31 mouse cellular contexts compared by ENCODE assay signal in genomic region chr7:128053061-128053460, GRCm38 (mm10). TPM values are rescaled to one million over a fixed set of nuclear protein-coding genes. Genes with fewer than 3 reads are reported as not detected.
A peak's percentile ranks its signal among the peaks of the same experiment; 100 is the strongest.
DNase-seq lines count a peak whose midpoint lies in the region; ATAC-seq and TF ChIP-seq lines count a peak whose summit lies in the region.
"Had no signal": no experiment of that assay in that cellular context is flagged by ENCODE, and none has a peak within 500 bp of the region (broad histone marks: within the 10 kb centered on the region; RNA-seq: fewer than 3 reads in every experiment).

No protein-coding gene starts in this region.

- peak; percentile 94 for DNase-seq in heart, adult 11 months
- DNase-seq in lung, postnatal 36 days, result peak; percentile 7
- no peak for DNase-seq in lung, postnatal 4 days
- no peak for DNase-seq in adrenal gland, postnatal 10 days
- DNase-seq: adrenal gland, postnatal 14 days; cerebellum, adult 18-20 months; cerebellum, adult 9-11 months; cerebellum, postnatal 25 days; forebrain, postnatal 0 days; gastrocnemius, postnatal 25 days; heart, postnatal 10 days; heart, postnatal 36 days had no signal

- H3K9ac ChIP-seq in heart, embryonic 12.5 days, result no peak overlapping the region
- H3K9ac ChIP-seq: embryonic facial prominence, embryonic 12.5 days; embryonic facial prominence, embryonic 15.5 days; forebrain, postnatal 0 days; heart, embryonic 15.5 days; hindbrain, embryonic 13.5 days had no signal

- ATAC-seq in heart, embryonic 12.5 days (ENCODE audit: insufficient number of reproducible peaks, low FRiP score), result no peak
- ATAC-seq: activated CD4-positive, CD25-positive, alpha-beta regulatory T cell, adult 4 months; forebrain, embryonic 14.5 days; forebrain, postnatal 0 days; hindbrain, embryonic 16.5 days had no signal

- no peak overlapping the region for H3K27ac ChIP-seq in heart, embryonic 12.5 days (ENCODE audit: poor library complexity, severe bottlenecking)
- peak overlapping the region; percentile 75 for H3K27ac ChIP-seq in bone marrow macrophage, adult 2 months (ENCODE audit: insufficient read depth, low read depth, low read length)
- peak overlapping the region; percentile 82 for H3K27ac ChIP-seq in macrophage
- H3K27ac ChIP-seq: embryonic facial prominence, embryonic 12.5 days; embryonic facial prominence, embryonic 15.5 days; heart, embryonic 15.5 days; hindbrain, embryonic 10.5 days; hindbrain, embryonic 13.5 days had no signal

- no peaks in the 10 kb centered on the region for H3K4me1 ChIP-seq in heart, embryonic 12.5 days (replicated peaks)
- H3K4me1 ChIP-seq in bone marrow macrophage, adult 2 months (ENCODE audit: control insufficient read depth, insufficient read depth, low read length), result peaks cover 76% of the 10 kb centered on the region
- H3K4me1 ChIP-seq: embryonic facial prominence, embryonic 12.5 days; embryonic facial prominence, embryonic 15.5 days; heart, embryonic 15.5 days; hindbrain, embryonic 10.5 days; hindbrain, embryonic 13.5 days had no signal

- 76% methylated on average over 5 of the region's 5 CpGs for WGBS in heart, embryonic 12.5 days
- 2% methylated on average over 5 of the region's 5 CpGs for WGBS in macrophage (ENCODE audit: missing documents)

- H3K79me2 ChIP-seq in macrophage (ENCODE audit: inconsistent target), result no peaks in the 10 kb centered on the region

- no peaks in the 10 kb centered on the region for H3K36me3 ChIP-seq in heart, embryonic 12.5 days
- H3K36me3 ChIP-seq in macrophage (ENCODE audit: inconsistent target), result no peaks in the 10 kb centered on the region
- H3K36me3 ChIP-seq: embryonic facial prominence, embryonic 12.5 days; embryonic facial prominence, embryonic 15.5 days; heart, embryonic 15.5 days; hindbrain, embryonic 10.5 days; hindbrain, embryonic 13.5 days had no signal

- no peak for TF ChIP-seq POLR2A in bone marrow macrophage, adult 2 months (IDR thresholded peaks at IDR 0.05; ENCODE audit: borderline replicate concordance, low read depth, low read length)

- no peaks in the 10 kb centered on the region for H3K9me3 ChIP-seq in heart, embryonic 12.5 days (replicated peaks)
- H3K9me3 ChIP-seq: embryonic facial prominence, embryonic 12.5 days; embryonic facial prominence, embryonic 15.5 days; heart, embryonic 15.5 days; hindbrain, embryonic 10.5 days; hindbrain, embryonic 13.5 days had no signal

- no peak overlapping the region for H3K4me2 ChIP-seq in heart, embryonic 12.5 days
- H3K4me2 ChIP-seq: embryonic facial prominence, embryonic 12.5 days; embryonic facial prominence, embryonic 15.5 days; heart, embryonic 11.5 days; heart, embryonic 15.5 days; hindbrain, embryonic 13.5 days had no signal

- no peaks in the 10 kb centered on the region for H3K27me3 ChIP-seq in heart, embryonic 12.5 days (replicated peaks)
- H3K27me3 ChIP-seq: embryonic facial prominence, embryonic 12.5 days; embryonic facial prominence, embryonic 15.5 days; heart, embryonic 15.5 days; hindbrain, embryonic 13.5 days had no signal

- no peak overlapping the region for H3K4me3 ChIP-seq in heart, embryonic 12.5 days
- H3K4me3 ChIP-seq in bone marrow macrophage, adult 2 months (ENCODE audit: insufficient read depth, low read length), result no peak overlapping the region
- H3K4me3 ChIP-seq in macrophage (ENCODE audit: inconsistent target), result no peak overlapping the region
- H3K4me3 ChIP-seq: embryonic facial prominence, embryonic 12.5 days; embryonic facial prominence, embryonic 15.5 days; heart, embryonic 15.5 days; hindbrain, embryonic 10.5 days; hindbrain, embryonic 13.5 days had no signal

- no peak for TF ChIP-seq CTCF in bone marrow macrophage, adult 2 months (IDR thresholded peaks at IDR 0.05; ENCODE audit: low read depth, low read length)

RNA-seq across cellular contexts. Expression of gene Itgam, which starts 9.4 kb away (rescaled TPM):
- 0.39 and 0.55 TPM in 2 replicates for polyA plus RNA-seq in heart, embryonic 12.5 days (2016; fragmentation: Nextera tagmentation; extraction: Ambion mirVana)
- 515 and 564 TPM in 2 replicates for polyA plus RNA-seq in bone marrow macrophage, adult 2 months (2012; ENCODE audit: insufficient read depth, insufficient read length, missing spikeins)
- 100 to 1,000 TPM in 9 of 26 experiments, 10 to 100 TPM in 17; 12.4 to 206 (median 88.6) TPM for total RNA-seq in macrophage (2018; cell fraction: chromatin; rRNA removed)
- total RNA-seq in macrophage (2018; cell fraction: cytosol; rRNA removed), result 100 to 1,000 TPM in 13 of 26 experiments, 10 to 100 TPM in 13; 60.7 to 159 (median 99.7) TPM
- 100 to 1,000 TPM in 25 of 26 experiments, 10 to 100 TPM in 1; 39.2 to 519 (median 212) TPM for total RNA-seq in macrophage (2018; cell fraction: nucleus; rRNA removed)
- 101 to 216 TPM (median 128 TPM) in 3 replicates for polyA plus RNA-seq in macrophage (2018)
- total RNA-seq in adrenal gland, postnatal 10 days (2021), result 1 to 10 TPM; 5.4 to 5.9 TPM

RNA-seq across cellular contexts. Expression of gene Gm49368, which starts 9.4 kb away (rescaled TPM):
- polyA plus RNA-seq in heart, embryonic 12.5 days (2016; fragmentation: Nextera tagmentation; extraction: Ambion mirVana), result not detected in 2 replicates
- 1.7 and 11.3 TPM in 2 replicates for polyA plus RNA-seq in bone marrow macrophage, adult 2 months (2012; ENCODE audit: insufficient read depth, insufficient read length, missing spikeins)
- total RNA-seq in macrophage (2018; cell fraction: chromatin; rRNA removed), result 1 to 10 TPM in 14 of 26 experiments, under 1 TPM in 6, not detected in 6; 0.18 to 5.5 (median 1.8) TPM
- 1 to 10 TPM in 22 of 26 experiments, under 1 TPM in 4; 0.33 to 4.3 (median 1.5) TPM for total RNA-seq in macrophage (2018; cell fraction: cytosol; rRNA removed)
- 1 to 10 TPM in 20 of 26 experiments, under 1 TPM in 2, not detected in 4; 0.15 to 8.6 (median 4.3) TPM for total RNA-seq in macrophage (2018; cell fraction: nucleus; rRNA removed)
- 1.0 to 2.2 TPM (median 1.6 TPM) in 3 replicates for polyA plus RNA-seq in macrophage (2018)
- under 1 TPM in 1 of 2 experiments, not detected in 1; 0.09 TPM for total RNA-seq in adrenal gland, postnatal 10 days (2021)
- total RNA-seq: adrenal gland, postnatal 14 days; adrenal gland, postnatal 4 days; common myeloid progenitor, adult 5-6 weeks; ES-E14; forebrain, postnatal 0 days; gastrocnemius, adult 8-10 months; gastrocnemius, postnatal 25 days; heart, postnatal 10 days; heart, postnatal 36 days had no signal
- polyA plus RNA-seq: brain, embryonic 14.5 days; embryonic facial prominence, embryonic 12.5 days; embryonic facial prominence, embryonic 15.5 days; forebrain, embryonic 11.5 days; forebrain, embryonic 14.5 days; forebrain, postnatal 0 days; gonadal fat pad, adult 2 months; heart, embryonic 11.5 days; heart, embryonic 15.5 days; hindbrain, embryonic 13.5 days; hindbrain, embryonic 16.5 days had no signal

RNA-seq across cellular contexts. Expression of gene Trim72, which starts 49.3 kb away (rescaled TPM):
- 0.86 and 1.2 TPM in 2 replicates for polyA plus RNA-seq in heart, embryonic 12.5 days (2016; fragmentation: Nextera tagmentation; extraction: Ambion mirVana)
- polyA plus RNA-seq in bone marrow macrophage, adult 2 months (2012; ENCODE audit: insufficient read depth, insufficient read length, missing spikeins), result not detected in 2 replicates
- total RNA-seq in macrophage (2018; cell fraction: chromatin; rRNA removed), result under 1 TPM in 10 of 26 experiments, not detected in 16; 0.29 to 0.79 (median 0.52) TPM
- total RNA-seq in macrophage (2018; cell fraction: cytosol; rRNA removed), result not detected
- 1 to 10 TPM in 2 of 26 experiments, under 1 TPM in 6, not detected in 18; 0.29 to 3.8 (median 0.40) TPM for total RNA-seq in macrophage (2018; cell fraction: nucleus; rRNA removed)
- not detected in 3 replicates for polyA plus RNA-seq in macrophage (2018)
- 10 to 100 TPM in 1 of 2 experiments, 1 to 10 TPM in 1; 5.2 to 24.5 TPM for total RNA-seq in adrenal gland, postnatal 10 days (2021)
- total RNA-seq: adrenal gland, postnatal 14 days; common myeloid progenitor, adult 5-6 weeks had no signal
- polyA plus RNA-seq: forebrain, embryonic 11.5 days; forebrain, embryonic 14.5 days; forebrain, postnatal 0 days; hindbrain, embryonic 10.5 days; hindbrain, embryonic 16.5 days had no signal

RNA-seq across cellular contexts. Expression of gene Pycard, which starts 59.4 kb away (rescaled TPM):
- polyA plus RNA-seq in heart, embryonic 12.5 days (2016; fragmentation: Nextera tagmentation; extraction: Ambion mirVana), result 28.3 and 31.1 TPM in 2 replicates
- polyA plus RNA-seq in bone marrow macrophage, adult 2 months (2012; ENCODE audit: insufficient read depth, insufficient read length, missing spikeins), result 126 and 140 TPM in 2 replicates
- 10 to 100 TPM in 14 of 26 experiments, 1 to 10 TPM in 12; 1.8 to 50.2 (median 11.9) TPM for total RNA-seq in macrophage (2018; cell fraction: chromatin; rRNA removed)
- 100 to 1,000 TPM in 7 of 26 experiments, 10 to 100 TPM in 19; 45.1 to 128 (median 80.7) TPM for total RNA-seq in macrophage (2018; cell fraction: cytosol; rRNA removed)
- 10 to 100 TPM in 24 of 26 experiments, 1 to 10 TPM in 2; 8.0 to 55.2 (median 23.4) TPM for total RNA-seq in macrophage (2018; cell fraction: nucleus; rRNA removed)
- polyA plus RNA-seq in macrophage (2018), result 19.6 to 111 TPM (median 82.3 TPM) in 3 replicates
- 1 to 10 TPM; 5.6 to 8.0 TPM for total RNA-seq in adrenal gland, postnatal 10 days (2021)

Comparison
In these comparisons a context has a peak if more than half of its experiments do, and no peak if none do; other contexts are left out.
1. DNase-seq: peak in heart, adult 11 months (single experiment) and lung, postnatal 36 days (single experiment); none in lung, postnatal 4 days (0 of 2) and adrenal gland, postnatal 10 days (single experiment).
2. RNA of gene Itgam, which starts 9.4 kb away (polyA plus RNA-seq): 515 to 564 TPM in bone marrow macrophage, adult 2 months and 101 to 216 TPM in macrophage; 0.39 to 0.55 TPM in heart, embryonic 12.5 days; every median in the first group is over 10 times any median in the second.